Mouse (Mus musculus) small intestine, adult 2 months (tissue): Measurements from ENCODE around the gene Gm19402.
"Not testable (repeated sequence)": the region's sequence is repeated elsewhere in the genome, so short reads cannot be mapped to it uniquely, and the experiment has no call there.

Source experiments
- CTCF ChIP-seq: fragments of 200-500 bp; IDR thresholded peaks from 2 replicates; pipeline ENCODE4 v1.5.1; 2012; ENCODE audit warnings: low read depth, mild to moderate bottlenecking, control low read depth, inconsistent platforms, low read length, moderate library complexity, mixed read lengths; ENCODE audit not compliant: insufficient replicate concordance, insufficient read length; ENCODE audit errors: extremely low read depth
- POLR2A ChIP-seq: fragments of 200-500 bp; IDR thresholded peaks from 2 replicates; pipeline ENCODE4 v1.6.1; 2012; ENCODE audit warnings: low read depth, mild to moderate bottlenecking, control low read depth, inconsistent platforms, low read length, moderate library complexity

- not testable (repeated sequence) for TF ChIP-seq CTCF, POLR2A
Measured at GRCm38 (mm10) chr10:77711157-77711556, 20.6 kb upstream of the Gm19402 start, which contains the start of gene Gm10024.
